Mouse (Mus musculus) fibroblast of lung, adult 2 months (primary cell): ENCODE measurements around the gene Ptprb.

ENCODE experiments used
- DNase-seq: peaks from one replicate; pipeline ENCODE4 v3.0.0-alpha.2; 2011; ENCODE audit warnings: low read depth

The Ptprb gene

GRCm38 (mm10) chr10:116424921-116425320 is 149.6 kb downstream of the Ptprb start:
- DNase-seq, result peak; percentile 17

DNA sequence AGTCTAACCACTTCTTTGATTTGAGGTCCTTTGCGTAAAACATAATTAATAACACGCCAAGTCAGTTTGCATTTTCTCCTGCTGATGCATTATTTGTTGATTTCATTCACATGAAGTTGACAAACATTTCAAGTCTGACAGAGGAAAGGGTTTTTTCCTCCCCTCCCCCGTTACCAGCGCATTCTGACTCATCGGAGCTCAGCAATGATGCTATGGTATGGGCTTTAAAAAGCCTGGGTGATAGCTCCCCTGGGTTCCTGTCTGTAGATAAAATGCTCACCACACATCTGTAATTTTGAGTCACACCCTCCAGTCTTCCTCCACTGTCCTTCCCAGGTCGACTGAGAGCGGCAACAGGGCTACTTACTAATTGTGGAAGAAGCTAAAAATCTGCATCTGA is 150.9 kb downstream of the Ptprb start:
- DNase-seq, result no peak

- DNase-seq, result no peak
Measured at GRCm38 (mm10) chr10:116428026-116428780, 152.9 kb downstream of the Ptprb start.

GRCm38 (mm10) chr10:116432421-116432820 is 157.1 kb downstream of the Ptprb start:
- DNase-seq, result no peak

DNA sequence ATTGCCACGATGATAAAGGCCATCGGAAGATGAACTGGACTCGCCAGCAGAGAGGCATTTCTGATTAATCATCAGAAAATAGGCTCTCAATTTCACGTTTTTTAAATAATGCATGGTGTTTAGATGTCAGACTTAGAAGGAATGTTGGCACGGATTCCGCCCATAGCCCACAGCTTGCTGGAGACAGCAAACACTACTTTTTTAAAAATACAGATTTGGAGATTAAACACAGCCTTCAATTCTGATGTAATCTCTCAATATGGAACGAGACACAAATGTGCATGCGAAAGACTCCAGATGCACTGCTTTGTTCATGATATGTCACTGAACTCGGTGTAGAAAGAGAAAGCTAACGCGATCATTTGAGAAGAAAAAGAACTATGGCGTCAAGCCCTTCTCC is 160.1 kb downstream of the Ptprb start:
- DNase-seq, result no peak
